Comparison of ENCODE assay signal across 8 mouse cellular contexts in the genomic region with DNA sequence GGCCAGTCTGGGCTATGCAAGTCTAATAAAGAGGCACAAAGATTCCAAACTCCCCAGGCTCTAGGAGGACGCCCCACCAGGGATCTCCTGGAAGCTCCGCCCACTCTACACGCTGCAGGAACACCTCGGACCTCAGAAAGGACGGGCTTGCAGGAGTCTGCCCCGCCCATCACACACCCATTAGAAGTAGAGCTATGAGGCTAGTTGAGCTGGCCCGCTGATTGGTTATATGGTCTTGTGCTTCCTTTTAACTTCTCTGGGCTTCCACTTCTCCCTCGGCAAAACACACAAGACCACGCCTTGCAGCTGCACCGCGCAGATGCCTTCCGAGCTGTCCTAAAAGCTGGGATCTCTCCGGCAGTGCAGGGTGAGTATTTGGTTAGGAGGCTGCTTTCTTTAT. TPM values are rescaled to one million over a fixed set of nuclear protein-coding genes. Genes with fewer than 3 reads are reported as not detected.
A peak's percentile ranks its signal among the peaks of the same experiment; 100 is the strongest.
DNase-seq lines count a peak whose midpoint lies in the region; ATAC-seq and TF ChIP-seq lines count a peak whose summit lies in the region.

No protein-coding gene starts in this region.

- WGBS in lung, adult 2 months = 6% methylated on average over 13 of the region's 13 CpGs
- 8% methylated on average over 13 of the region's 13 CpGs for WGBS in neural tube, embryonic 14.5 days

- H3K4me3 ChIP-seq in lung, adult 2 months (replicated peaks; ENCODE audit: extremely low read depth, low read depth, low read length) = peak overlapping the region; percentile 42
- H3K4me3 ChIP-seq in neural tube, embryonic 14.5 days (ENCODE audit: low read depth, low read length) = no peak overlapping the region

- H3K9me3 ChIP-seq in neural tube, embryonic 14.5 days (ENCODE audit: control insufficient read depth, low read length) = no peaks in the 10 kb centered on the region

- H3K36me3 ChIP-seq in neural tube, embryonic 14.5 days (ENCODE audit: control insufficient read depth, insufficient read depth, low read length) = no peaks in the 10 kb centered on the region

- TF ChIP-seq CTCF in lung, adult 2 months (IDR thresholded peaks at IDR 0.05; ENCODE audit: insufficient read depth, low read length) = no peak

- ATAC-seq in neural tube, embryonic 14.5 days (ENCODE audit: low read depth) = no peak

- no peak overlapping the region for H3K9ac ChIP-seq in neural tube, embryonic 14.5 days (replicated peaks; ENCODE audit: low read depth, low read length)

- H3K27ac ChIP-seq in neural tube, embryonic 14.5 days (ENCODE audit: low read depth, low read length) = no peak overlapping the region

- peak; percentile 74 for DNase-seq in urinary bladder, postnatal 14 days (ENCODE audit: low spot score)
- no peak for DNase-seq in urinary bladder, postnatal 10 days (ENCODE audit: low spot score)
- peak; percentile 40 for DNase-seq in embryo, embryonic 9.5 days (ENCODE audit: extremely low spot score)
- peak; percentile 81 to 86 for DNase-seq in heart, adult 9 months (ENCODE audit: low spot score in 2 of 2)
- DNase-seq in kidney, adult 18-20 months = peak; percentile 64
- peak; percentile 42 for DNase-seq in lung, adult 2 months
- no peak for DNase-seq in cerebellum, adult 11-12 months

- peaks cover 3% of the 10 kb centered on the region; the same call in 1 of the 2 replicates for H3K4me1 ChIP-seq in lung, adult 2 months (ENCODE audit: control insufficient read depth, insufficient read depth, low read length)
- peaks cover 11% of the 10 kb centered on the region for H3K4me1 ChIP-seq in neural tube, embryonic 14.5 days (ENCODE audit: control insufficient read depth, insufficient read depth, low read length)

- no peaks in the 10 kb centered on the region for H3K27me3 ChIP-seq in neural tube, embryonic 14.5 days (ENCODE audit: control insufficient read depth, insufficient read depth, low read length)

- no peak for TF ChIP-seq POLR2A in lung, adult 2 months (IDR thresholded peaks at IDR 0.05; ENCODE audit: borderline replicate concordance, extremely low read depth, low read depth, low read length)

- 0 out of 2 replicates have a peak overlapping the region, but pooled peaks have one; percentile 0 for H3K4me2 ChIP-seq in neural tube, embryonic 14.5 days (ENCODE audit: low read depth, low read length)

RNA-seq across cellular contexts. Expression of a gene that starts 43.0 kb away (rescaled TPM):
- polyA plus RNA-seq in lung, adult 2 months (2012; rRNA removed) = 21.3 and 22.4 TPM in 2 replicates
- polyA plus RNA-seq in neural tube, embryonic 14.5 days (2014; fragmentation: Nextera tagmentation; extraction: Ambion mirVana) = 30.6 and 32.5 TPM in 2 replicates

Comparison
In these comparisons a context has a peak if more than half of its experiments do, and no peak if none do; other contexts are left out.
1. DNase-seq: peak in urinary bladder, postnatal 14 days (single experiment), embryo, embryonic 9.5 days (single experiment), heart, adult 9 months (2 of 2), kidney, adult 18-20 months (single experiment) and lung, adult 2 months (single experiment); none in urinary bladder, postnatal 10 days (single experiment) and cerebellum, adult 11-12 months (single experiment).